Mouse (Mus musculus) lung, adult 2 months (tissue): Measurements from ENCODE around the gene Tcf20.

Source experiments
- CTCF ChIP-seq: fragments of 200-500 bp; IDR thresholded peaks from 2 replicates; pipeline ENCODE4 v1.5.1; 2011; ENCODE audit warnings: mild to moderate bottlenecking, low read length, control low read depth; ENCODE audit not compliant: insufficient read depth
- POLR2A ChIP-seq: fragments of 200-500 bp; IDR thresholded peaks from 2 replicates; pipeline ENCODE4 v1.6.1; 2011; ENCODE audit warnings: low read depth, mild to moderate bottlenecking, control low read depth, low read length, borderline replicate concordance; ENCODE audit errors: extremely low read depth

DNA sequence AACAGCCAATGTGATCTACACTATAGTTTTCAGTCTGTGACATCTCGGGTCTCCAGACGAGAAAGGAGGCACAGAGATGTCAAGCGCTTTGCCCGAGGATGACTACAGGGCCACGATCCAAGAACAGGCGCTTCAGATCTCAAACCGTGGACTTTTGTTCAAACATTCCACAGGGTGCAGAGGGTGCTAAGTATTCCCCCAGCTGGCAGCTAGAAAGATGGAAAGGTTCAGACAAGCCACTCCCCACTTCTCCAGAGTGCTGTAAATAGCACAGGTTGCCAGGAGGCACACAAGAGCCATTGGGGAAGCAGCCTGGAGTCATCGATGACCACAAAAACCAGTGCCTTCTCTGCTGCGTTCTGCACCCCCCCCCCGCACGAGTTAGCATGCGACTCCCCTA, 28.5 kb downstream of the Tcf20 start:
- TF ChIP-seq CTCF = no peak
- no peak for TF ChIP-seq POLR2A
